Mouse (Mus musculus): ENCODE measurements around the gene Zfp449. TPM values are rescaled to one million over a fixed set of nuclear protein-coding genes. Genes with fewer than 3 reads are reported as not detected.

The Zfp449 gene
- polyA plus RNA-seq (2017; shearing (Covaris generic)), result under 1 TPM; 0.12 to 0.84 TPM

GRCm38 (mm10) chrX:56346176-56346931 is at the start of gene Zfp449:
Gene Zfp449 (plus strand): TSS chrX:56346400.
- ATAC-seq, result peak; percentile 73

GRCm38 (mm10) chrX:56307597-56307996 is 38.6 kb upstream of the Zfp449 start:
- ATAC-seq, result no peak

GRCm38 (mm10) chrX:56312813-56313212 is 33.4 kb upstream of the Zfp449 start:
- ATAC-seq, result no peak

- ATAC-seq, result no peak
These were observed 24.1 kb upstream of the Zfp449 start for GRCm38 (mm10) chrX:56322096-56322495.

GRCm38 (mm10) chrX:56322731-56323130 is 23.5 kb upstream of the Zfp449 start:
- no peak for ATAC-seq

- ATAC-seq, result no peak
These were observed 14.2 kb upstream of the Zfp449 start for GRCm38 (mm10) chrX:56332046-56332445.

GRCm38 (mm10) chrX:56340305-56340704 is 5.9 kb upstream of the Zfp449 start:
- ATAC-seq, result no peak

GRCm38 (mm10) chrX:56342921-56343320 is 3.3 kb upstream of the Zfp449 start:
- no peak for ATAC-seq

- no peak for ATAC-seq
These were observed 693 bp downstream of the Zfp449 start for GRCm38 (mm10) chrX:56346932-56347253.

GRCm38 (mm10) chrX:56374431-56375128 is 28.4 kb downstream of the Zfp449 start, which contains the start of gene Smim10l2a:
Gene Smim10l2a (plus strand): TSS chrX:56374586.
- peak; percentile 91 for ATAC-seq

- no peak for ATAC-seq
These were observed 34.7 kb downstream of the Zfp449 start for GRCm38 (mm10) chrX:56380852-56381251.

- ATAC-seq, result peak; percentile 49
These were observed 37.9 kb downstream of the Zfp449 start for GRCm38 (mm10) chrX:56384142-56384541.

GRCm38 (mm10) chrX:56404646-56405045 is 58.4 kb downstream of the Zfp449 start:
- no peak for ATAC-seq

GRCm38 (mm10) chrX:56405482-56405881 is 59.3 kb downstream of the Zfp449 start:
- ATAC-seq, result peak; percentile 70

GRCm38 (mm10) chrX:56406128-56406527 is 59.9 kb downstream of the Zfp449 start:
- peak; percentile 69 for ATAC-seq

Other genes with a start within 250 kb of the Zfp449 start
- gene 3830403N18Rik, start 209.8 kb upstream of the Zfp449 start, polyA plus RNA-seq (2017; shearing (Covaris generic)), result 1 to 10 TPM in 1 of 2 experiments, not detected in 1; 3.1 TPM
- gene Gm773, start 133.5 kb upstream of the Zfp449 start, polyA plus RNA-seq (2017; shearing (Covaris generic)), result not detected
- 1 to 10 TPM; 2.6 to 3.7 TPM for gene Smim10l2a, start 28.2 kb downstream of the Zfp449 start, polyA plus RNA-seq (2017; shearing (Covaris generic))
- 10 to 100 TPM in 1 of 2 experiments, 1 to 10 TPM in 1; 2.2 to 15.6 TPM for gene Gm2174, start 101.6 kb downstream of the Zfp449 start, polyA plus RNA-seq (2017; shearing (Covaris generic))
- gene Ints6l, start 108.5 kb downstream of the Zfp449 start, polyA plus RNA-seq (2017; shearing (Covaris generic)), result 10 to 100 TPM; 23.4 to 26.6 TPM
- gene Gm10477, start 178.3 kb downstream of the Zfp449 start, polyA plus RNA-seq (2017; shearing (Covaris generic)), result not detected
- not detected for gene Gm648, start 203.2 kb downstream of the Zfp449 start, polyA plus RNA-seq (2017; shearing (Covaris generic))